Mouse (Mus musculus) kidney, adult 2 months (tissue): ENCODE data around the gene Exoc6b. TPM values are rescaled to one million over a fixed set of nuclear protein-coding genes. Genes with fewer than 3 reads are reported as not detected.
"Not testable (repeated sequence)": the region's sequence is repeated elsewhere in the genome, so short reads cannot be mapped to it uniquely, and the experiment has no call there.

Source experiments
- DNase-seq: peaks from one replicate; pipeline ENCODE4 v3.0.0; 2021
- H3K27ac ChIP-seq: fragments of 200-500 bp; 2 replicates; pipeline ENCODE4 v1.5.1; 2012; ENCODE audit warnings: low read depth, low read length, control low read depth, inconsistent platforms; ENCODE audit not compliant: insufficient read depth
- H3K27me3 ChIP-seq: fragments of 200-500 bp; replicated peaks from 2 replicates; pipeline ENCODE4 v1.6.1; 2012; ENCODE audit warnings: mild to moderate bottlenecking, moderate library complexity, low read length, inconsistent platforms; ENCODE audit not compliant: control insufficient read depth, insufficient read depth
- H3K36me3 ChIP-seq: fragments of 200-500 bp; 2 replicates; pipeline ENCODE4 v1.6.1; 2012; ENCODE audit warnings: mild to moderate bottlenecking, moderate library complexity, low read length, inconsistent platforms; ENCODE audit not compliant: control insufficient read depth, insufficient read depth
- H3K4me1 ChIP-seq: fragments of 200-500 bp; 2 replicates; pipeline ENCODE4 v1.6.1; 2011; ENCODE audit warnings: low read length; ENCODE audit not compliant: control insufficient read depth, insufficient read depth
- H3K4me3 ChIP-seq: fragments of 200-500 bp; 2 replicates; pipeline ENCODE4 v1.5.1; 2011; ENCODE audit warnings: mild to moderate bottlenecking, low read depth, low read length, control low read depth; ENCODE audit not compliant: insufficient read depth
- CTCF ChIP-seq: fragments of 200-500 bp; conservative IDR thresholded peaks from 2 replicates; pipeline ENCODE4 v1.5.1; 2011; ENCODE audit warnings: low read depth, mild to moderate bottlenecking, control low read depth, low read length, moderate library complexity, mixed read lengths; ENCODE audit not compliant: insufficient read depth, insufficient read length
- POLR2A ChIP-seq: fragments of 200-500 bp; IDR thresholded peaks from one replicate; pipeline ENCODE4 v1.6.1; 2011; ENCODE audit warnings: low read depth, low read length, control low read depth
- WGBS: fragments of 180-500 bp; shearing (Covaris S2); methylation state at CpG from one replicate; pipeline ENCODE4 v1.1.7; 2018; 5-methylcytosine and 5-hydroxymethylcytosine counted together
- polyA plus RNA-seq: library from polyadenylated mRNA; depleted of rRNA; stranded (reverse); fragments of >200 nt; gene quantifications from 2 replicates; pipeline ENCODE4 v1.2.3, GENCODE M21; 2012

The Exoc6b gene
- polyA plus RNA-seq, 1 experiment, result 8.4 TPM

GRCm38 (mm10) chr6:85086645-85087044 lies 17.3 kb upstream of the Exoc6b start:
- TF ChIP-seq CTCF (no peak), POLR2A (no peak)
- Histone ChIP-seq H3K4me3 (no peak overlapping the region), H3K27me3 (no peaks in the 10 kb centered on the region), H3K4me1 (no peaks in the 10 kb centered on the region), H3K36me3 (no peaks in the 10 kb centered on the region), H3K27ac (no peak overlapping the region)
- WGBS, result 60% methylated on average over 3 of the region's 3 CpGs
- DNase-seq, result no peak

- not testable (repeated sequence) for H3K27me3 ChIP-seq, H3K27ac ChIP-seq, H3K4me3 ChIP-seq, H3K36me3 ChIP-seq, DNase-seq, H3K4me1 ChIP-seq
- 89% methylated on average over 29 of the region's 29 CpGs for WGBS
These were observed 6.9 kb upstream of the Exoc6b start for GRCm38 (mm10) chr6:85076179-85076720.

- no peak overlapping the region for H3K27ac ChIP-seq
- no peak overlapping the region for H3K4me3 ChIP-seq
- TF ChIP-seq CTCF, result no peak
- TF ChIP-seq POLR2A, result no peak
- no peaks in the 10 kb centered on the region for H3K27me3 ChIP-seq
- no peak for DNase-seq
- H3K36me3 ChIP-seq, result no peaks in the 10 kb centered on the region
- 24% methylated on average over 2 of the region's 2 CpGs for whole genome bisulfite sequencing
- H3K4me1 ChIP-seq, result no peaks in the 10 kb centered on the region
These were observed 5.7 kb upstream of the Exoc6b start for GRCm38 (mm10) chr6:85074996-85075395.

- peak overlapping the region; percentile 39; the same call in 1 of the 2 replicates for H3K27ac ChIP-seq
- no peaks in the 10 kb centered on the region for H3K36me3 ChIP-seq
- WGBS, result 3% methylated on average over 17 of the region's 17 CpGs
- DNase-seq, result peak; percentile 42
- H3K27me3 ChIP-seq, result no peaks in the 10 kb centered on the region
- H3K4me3 ChIP-seq, result peak overlapping the region; percentile 77
- no peak for TF ChIP-seq POLR2A
- TF ChIP-seq CTCF, result no peak
- no peaks in the 10 kb centered on the region for H3K4me1 ChIP-seq
These were observed 841 bp downstream of the Exoc6b start for GRCm38 (mm10) chr6:85068322-85069022.

GRCm38 (mm10) chr6:85057641-85058040 lies 11.7 kb downstream of the Exoc6b start:
- Histone ChIP-seq H3K36me3 (no peaks in the 10 kb centered on the region), H3K27ac (no peak overlapping the region), H3K4me1 (no peaks in the 10 kb centered on the region), H3K4me3 (no peak overlapping the region), H3K27me3 (no peaks in the 10 kb centered on the region)
- no peak for TF ChIP-seq CTCF
- no peak for TF ChIP-seq POLR2A
- DNase-seq, result no peak
- WGBS, result 80% methylated on average over 1 of the region's 1 CpGs

- 88% methylated on average over 4 of the region's 4 CpGs for WGBS
- H3K4me1 ChIP-seq, result no peaks in the 10 kb centered on the region
- no peaks in the 10 kb centered on the region for H3K27me3 ChIP-seq
- DNase-seq, result no peak
- no peak overlapping the region for H3K27ac ChIP-seq
- no peak overlapping the region for H3K4me3 ChIP-seq
- no peaks in the 10 kb centered on the region for H3K36me3 ChIP-seq
- no peak for TF ChIP-seq CTCF
These were observed 18.2 kb downstream of the Exoc6b start for GRCm38 (mm10) chr6:85051109-85051508.

GRCm38 (mm10) chr6:85046531-85046930 lies 22.8 kb downstream of the Exoc6b start:
- TF ChIP-seq CTCF (no peak), POLR2A (no peak)
- DNase-seq, result no peak
- WGBS, result 90% methylated on average over 3 of the region's 3 CpGs

More at GRCm38 (mm10) chr6:85046531-85046930, 22.8 kb downstream of the Exoc6b start:
- no peaks in the 10 kb centered on the region for H3K27me3 ChIP-seq
- no peak overlapping the region for H3K4me3 ChIP-seq
- no peak overlapping the region for H3K27ac ChIP-seq
- H3K36me3 ChIP-seq, result no peaks in the 10 kb centered on the region
- H3K4me1 ChIP-seq, result no peaks in the 10 kb centered on the region
